In the genomic region with DNA sequence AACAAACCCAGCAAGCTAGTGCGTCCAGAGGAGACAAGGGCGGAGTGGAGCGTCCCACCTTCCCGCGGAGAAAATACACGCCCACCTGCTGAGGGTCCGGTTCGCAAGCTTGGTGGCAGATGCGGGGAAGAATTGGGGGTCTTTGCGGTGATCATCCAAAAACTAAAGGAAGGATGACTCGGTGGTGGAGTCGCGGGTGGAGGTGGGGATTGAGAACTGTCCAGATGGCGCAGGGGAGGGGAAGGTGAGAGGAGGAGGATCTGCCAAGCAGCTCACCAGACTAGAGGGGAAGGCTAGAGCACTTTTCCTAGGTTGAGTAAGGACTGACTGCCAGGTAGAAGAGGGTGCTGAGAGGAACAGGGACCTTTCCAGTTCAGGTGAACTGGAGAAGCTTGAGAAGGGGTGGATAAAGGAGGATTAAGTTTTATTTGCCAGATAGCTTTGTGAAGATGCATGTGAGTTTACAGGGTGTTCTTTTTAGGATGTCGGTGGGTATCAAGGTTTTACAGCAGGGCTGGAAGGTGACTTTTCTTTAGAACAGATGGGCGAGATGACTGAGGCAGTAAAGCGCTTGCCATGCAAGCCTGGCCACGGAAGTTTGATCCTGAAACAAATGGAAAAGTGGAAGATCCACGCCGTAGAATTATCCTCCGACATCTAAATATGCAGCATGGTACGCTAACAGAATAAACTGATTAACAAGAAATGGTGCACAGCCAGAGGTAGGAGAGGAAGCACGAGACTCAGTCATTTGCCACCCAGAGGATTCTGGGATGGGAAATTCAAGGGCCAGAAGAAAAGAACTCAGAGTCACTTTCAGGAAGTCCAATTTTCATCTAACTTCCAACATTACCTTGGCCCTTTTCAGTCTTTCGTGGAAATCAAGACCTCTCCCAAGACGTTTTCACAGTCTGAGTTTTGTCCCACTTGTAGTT, we compare ENCODE assay signal across 8 mouse cellular contexts. TPM values are rescaled to one million over a fixed set of nuclear protein-coding genes. Genes with fewer than 3 reads are reported as not detected.
DNase-seq lines count a peak whose midpoint lies in the region; ATAC-seq and TF ChIP-seq lines count a peak whose summit lies in the region.

No protein-coding gene starts in this region.

- 17% methylated on average over 25 of the region's 25 CpGs for WGBS in forebrain, embryonic 15.5 days
- WGBS in kidney, embryonic 16.5 days, result 17% methylated on average over 25 of the region's 25 CpGs
- 18% methylated on average over 25 of the region's 25 CpGs for WGBS in midbrain, embryonic 11.5 days

- ATAC-seq in forebrain, embryonic 15.5 days (replicated peaks), result no peak
- no peak for ATAC-seq in kidney, embryonic 16.5 days (ENCODE audit: low FRiP score, low TSS enrichment)
- no peak for ATAC-seq in midbrain, embryonic 11.5 days (ENCODE audit: low FRiP score)

- H3K4me2 ChIP-seq in forebrain, embryonic 15.5 days (replicated peaks), result peak overlapping the region; percentile 97
- peak overlapping the region; percentile 96 for H3K4me2 ChIP-seq in kidney, embryonic 16.5 days (replicated peaks; ENCODE audit: low read depth, low read length)
- H3K4me2 ChIP-seq in midbrain, embryonic 11.5 days, result peak overlapping the region; percentile 96

- peak; percentile 51 to 52 for DNase-seq in layer of hippocampus, adult 18-20 months (ENCODE audit: low spot score in 2 of 2)
- no peak for DNase-seq in layer of hippocampus, adult 9-10 months (ENCODE audit: low spot score)
- DNase-seq in midbrain, embryonic 11.5 days (ENCODE audit: low spot score, missing footprints), result peak; percentile 82
- peak; percentile 75 for DNase-seq in thymus, postnatal 25 days
- DNase-seq in urinary bladder, postnatal 36 days (ENCODE audit: low spot score in 2 of 2), result no peak

- TF ChIP-seq POLR2A in bone marrow macrophage, adult 2 months (IDR thresholded peaks at IDR 0.05; ENCODE audit: borderline replicate concordance, low read depth, low read length), result no peak

- H3K4me1 ChIP-seq in bone marrow macrophage, adult 2 months (ENCODE audit: control insufficient read depth, insufficient read depth, low read length), result peaks cover 28% of the 10 kb centered on the region
- peaks cover 53% of the 10 kb centered on the region for H3K4me1 ChIP-seq in forebrain, embryonic 15.5 days
- peaks cover 44% of the 10 kb centered on the region for H3K4me1 ChIP-seq in kidney, embryonic 16.5 days (ENCODE audit: insufficient read depth, low read length)
- peaks cover 29% of the 10 kb centered on the region for H3K4me1 ChIP-seq in midbrain, embryonic 11.5 days (ENCODE audit: control insufficient read depth, insufficient read depth, low read length)

- H3K4me3 ChIP-seq in bone marrow macrophage, adult 2 months (ENCODE audit: insufficient read depth, low read length), result peak overlapping the region; percentile 71
- H3K4me3 ChIP-seq in forebrain, embryonic 15.5 days, result peak overlapping the region; percentile 57
- peak overlapping the region; percentile 70 for H3K4me3 ChIP-seq in kidney, embryonic 16.5 days (ENCODE audit: low read length)
- peak overlapping the region; percentile 48 for H3K4me3 ChIP-seq in midbrain, embryonic 11.5 days (ENCODE audit: low read depth, low read length)

- H3K36me3 ChIP-seq in forebrain, embryonic 15.5 days, result no peaks in the 10 kb centered on the region
- H3K36me3 ChIP-seq in kidney, embryonic 16.5 days (ENCODE audit: insufficient read depth, low read length), result no peaks in the 10 kb centered on the region
- no peaks in the 10 kb centered on the region for H3K36me3 ChIP-seq in midbrain, embryonic 11.5 days (ENCODE audit: control insufficient read depth, insufficient read depth, low read length)

- peak overlapping the region; percentile 99 for H3K27ac ChIP-seq in bone marrow macrophage, adult 2 months (ENCODE audit: insufficient read depth, low read depth, low read length)
- peak overlapping the region; percentile 99 for H3K27ac ChIP-seq in forebrain, embryonic 15.5 days (replicated peaks)
- H3K27ac ChIP-seq in kidney, embryonic 16.5 days (ENCODE audit: low read length), result peak overlapping the region; percentile 97
- H3K27ac ChIP-seq in midbrain, embryonic 11.5 days (ENCODE audit: low read depth, low read length), result peak overlapping the region; percentile 26; the same call in 1 of the 2 replicates

- TF ChIP-seq CTCF in bone marrow macrophage, adult 2 months (IDR thresholded peaks at IDR 0.05; ENCODE audit: low read depth, low read length), result no peak

- H3K27me3 ChIP-seq in forebrain, embryonic 15.5 days, result no peaks in the 10 kb centered on the region
- H3K27me3 ChIP-seq in kidney, embryonic 16.5 days (ENCODE audit: insufficient read depth, low read length), result no peaks in the 10 kb centered on the region
- peaks cover 24% of the 10 kb centered on the region for H3K27me3 ChIP-seq in midbrain, embryonic 11.5 days (ENCODE audit: control insufficient read depth, insufficient read depth, low read length)

- no peaks in the 10 kb centered on the region for H3K9me3 ChIP-seq in forebrain, embryonic 15.5 days
- H3K9me3 ChIP-seq in kidney, embryonic 16.5 days (ENCODE audit: low read length), result no peaks in the 10 kb centered on the region
- no peaks in the 10 kb centered on the region for H3K9me3 ChIP-seq in midbrain, embryonic 11.5 days (ENCODE audit: control insufficient read depth, low read length)

- peak overlapping the region; percentile 67 for H3K9ac ChIP-seq in forebrain, embryonic 15.5 days (replicated peaks)
- H3K9ac ChIP-seq in kidney, embryonic 16.5 days (replicated peaks; ENCODE audit: low read length), result peak overlapping the region; percentile 75
- peak overlapping the region; percentile 63 for H3K9ac ChIP-seq in midbrain, embryonic 11.5 days (ENCODE audit: low read length)

RNA-seq across cellular contexts. Expression of a gene that starts 2.7 kb away (rescaled TPM):
- total RNA-seq in layer of hippocampus, adult 18-20 months (2021), result 100 to 1,000 TPM; 194 to 205 TPM
- 84.5 and 98.1 TPM in 2 replicates for polyA plus RNA-seq in bone marrow macrophage, adult 2 months (2012; ENCODE audit: insufficient read depth, insufficient read length, missing spikeins)
- 20.1 and 21.3 TPM in 2 replicates for polyA plus RNA-seq in forebrain, embryonic 15.5 days (2015; fragmentation: Nextera tagmentation; extraction: Ambion mirVana)
- 16.9 and 20.2 TPM in 2 replicates for polyA plus RNA-seq in kidney, embryonic 16.5 days (2015; fragmentation: Nextera tagmentation; extraction: Ambion mirVana)
- 9.0 and 10.9 TPM in 2 replicates for polyA plus RNA-seq in midbrain, embryonic 11.5 days (2014; fragmentation: Nextera tagmentation; extraction: Ambion mirVana)

RNA-seq across cellular contexts. Expression of a gene that starts 57.7 kb away (rescaled TPM):
- under 1 TPM; 0.13 to 0.22 TPM for total RNA-seq in layer of hippocampus, adult 18-20 months (2021)
- polyA plus RNA-seq in bone marrow macrophage, adult 2 months (2012; ENCODE audit: insufficient read depth, insufficient read length, missing spikeins), result 20.5 and 25.7 TPM in 2 replicates
- polyA plus RNA-seq in forebrain, embryonic 15.5 days (2015; fragmentation: Nextera tagmentation; extraction: Ambion mirVana), result 7.1 and 8.9 TPM in 2 replicates
- polyA plus RNA-seq in kidney, embryonic 16.5 days (2015; fragmentation: Nextera tagmentation; extraction: Ambion mirVana), result 20.9 and 23.6 TPM in 2 replicates
- 15.0 and 16.5 TPM in 2 replicates for polyA plus RNA-seq in midbrain, embryonic 11.5 days (2014; fragmentation: Nextera tagmentation; extraction: Ambion mirVana)

Comparison
In these comparisons a context has a peak if more than half of its experiments do, and no peak if none do; other contexts are left out.
1. DNase-seq: peak in layer of hippocampus, adult 18-20 months (2 of 2), midbrain, embryonic 11.5 days (single experiment) and thymus, postnatal 25 days (single experiment); none in layer of hippocampus, adult 9-10 months (single experiment) and urinary bladder, postnatal 36 days (0 of 2).
2. H3K27ac ChIP-seq: peak in every context shown above with its lines; median percentile 99 in bone marrow macrophage, adult 2 months; 99 in forebrain, embryonic 15.5 days; 97 in kidney, embryonic 16.5 days; 26 in midbrain, embryonic 11.5 days.
3. Peak in every context shown above with its lines, with median percentiles within 50 percentile points of each other: H3K4me3 ChIP-seq, H3K4me2 ChIP-seq and H3K9ac ChIP-seq.